Comparison of ENCODE assay signal across 16 mouse cellular contexts in genomic region chr1:68934804-68935203, GRCm38 (mm10).
"Had no signal": no experiment of that assay in that cellular context is flagged by ENCODE, and none has a peak within 500 bp of the region (broad histone marks: within the 10 kb centered on the region; RNA-seq: fewer than 3 reads in every experiment).

No protein-coding gene starts in this region.

- ATAC-seq: intestine, embryonic 15.5 days; liver, postnatal 0 days; midbrain, embryonic 13.5 days had no signal

- H3K9me3 ChIP-seq: intestine, embryonic 15.5 days; limb, embryonic 10.5 days; liver, embryonic 13.5 days; lung, embryonic 15.5 days; megakaryocyte, embryonic 14.5 days; midbrain, embryonic 13.5 days; neural tube, embryonic 15.5 days had no signal

- DNase-seq: liver, embryonic 13.5 days; liver, postnatal 0 days; lung, postnatal 14 days; right cerebral cortex, adult 18-20 months; right cerebral cortex, postnatal 25 days; thymus, postnatal 4 days had no signal

- H3K9ac ChIP-seq: intestine, embryonic 15.5 days; liver, embryonic 13.5 days; liver, postnatal 0 days; lung, embryonic 15.5 days; midbrain, embryonic 13.5 days; neural tube, embryonic 15.5 days had no signal

- H3K4me2 ChIP-seq: intestine, embryonic 15.5 days; liver, embryonic 13.5 days; lung, embryonic 15.5 days; midbrain, embryonic 13.5 days; neural tube, embryonic 15.5 days had no signal

- H3K4me1 ChIP-seq: intestine, embryonic 15.5 days; limb, embryonic 10.5 days; liver, embryonic 13.5 days; lung, embryonic 15.5 days; megakaryocyte, embryonic 14.5 days; midbrain, embryonic 13.5 days; neural tube, embryonic 15.5 days had no signal

- H3K36me3 ChIP-seq: intestine, embryonic 15.5 days; limb, embryonic 10.5 days; liver, embryonic 13.5 days; lung, embryonic 15.5 days; midbrain, embryonic 13.5 days; neural tube, embryonic 15.5 days had no signal

- H3K4me3 ChIP-seq: intestine, embryonic 15.5 days; left cerebral cortex, adult 2 months; limb, embryonic 10.5 days; liver, embryonic 13.5 days; lung, embryonic 15.5 days; megakaryocyte, embryonic 14.5 days; midbrain, embryonic 13.5 days; myocyte; neural tube, embryonic 15.5 days had no signal

- H3K27ac ChIP-seq: intestine, embryonic 15.5 days; left cerebral cortex, adult 2 months; limb, embryonic 10.5 days; liver, embryonic 13.5 days; lung, embryonic 15.5 days; macrophage; midbrain, embryonic 13.5 days; neural tube, embryonic 15.5 days; stomach, postnatal 0 days had no signal

- H3K27me3 ChIP-seq: intestine, embryonic 15.5 days; liver, embryonic 13.5 days; lung, embryonic 15.5 days; megakaryocyte, embryonic 14.5 days; midbrain, embryonic 13.5 days; neural tube, embryonic 15.5 days had no signal
